Mouse (Mus musculus): ENCODE results near the gene 2610301B20Rik. TPM values are rescaled to one million over a fixed set of nuclear protein-coding genes. Genes with fewer than 3 reads are reported as not detected.

The 2610301B20Rik gene
- 4.9 TPM for total RNA-seq (2023)

GRCm38 (mm10) chr4:10873920-10874665, at the start of gene 2610301B20Rik:
TSS of gene 2610301B20Rik (plus strand) at chr4:10874498.

All from CD4-positive naive resting alpha-beta T cell, adult 57 days (primary cell).